Mouse (Mus musculus) yolk sac, embryonic 10.5 days (tissue): ENCODE data around the gene Rce1.
A peak's percentile ranks its signal among the peaks of the same experiment; 100 is the strongest.
"Not testable (repeated sequence)": the region's sequence is repeated elsewhere in the genome, so short reads cannot be mapped to it uniquely, and the experiment has no call there.

Experiments
- DNase-seq: peaks from one replicate; pipeline ENCODE4 v3.0.0-alpha.2; 2017; ENCODE audit warnings: low spot score

Gene Rce1

GRCm38 (mm10) chr19:4613464-4614304 lies 11.8 kb downstream of the Rce1 start:
- no peak for DNase-seq

- no peak for DNase-seq
Observed at GRCm38 (mm10) chr19:4612181-4612961, 13.1 kb downstream of the Rce1 start.

GRCm38 (mm10) chr19:4610109-4610508 lies 15.3 kb downstream of the Rce1 start:
- no peak for DNase-seq

GRCm38 (mm10) chr19:4608511-4608910 lies 16.9 kb downstream of the Rce1 start:
- no peak for DNase-seq

GRCm38 (mm10) chr19:4607406-4607805 lies 18.0 kb downstream of the Rce1 start:
- no peak for DNase-seq

GRCm38 (mm10) chr19:4605654-4606053 lies 19.8 kb downstream of the Rce1 start:
- no peak for DNase-seq

GRCm38 (mm10) chr19:4603801-4604723 lies 21.4 kb downstream of the Rce1 start:
- peak; percentile 43 for DNase-seq

GRCm38 (mm10) chr19:4602459-4602858 lies 23.0 kb downstream of the Rce1 start:
- DNase-seq: no peak

GRCm38 (mm10) chr19:4596071-4596470 lies 29.4 kb downstream of the Rce1 start:
- DNase-seq: no peak

GRCm38 (mm10) chr19:4593792-4594522 lies 31.5 kb downstream of the Rce1 start:
- peak; percentile 60 for DNase-seq

GRCm38 (mm10) chr19:4590025-4590424 lies 35.4 kb downstream of the Rce1 start:
- DNase-seq: no peak

GRCm38 (mm10) chr19:4589081-4589480 lies 36.4 kb downstream of the Rce1 start:
- DNase-seq: no peak

GRCm38 (mm10) chr19:4588430-4588829 lies 37.0 kb downstream of the Rce1 start:
- no peak for DNase-seq

GRCm38 (mm10) chr19:4587426-4587825 lies 38.0 kb downstream of the Rce1 start:
- no peak for DNase-seq

GRCm38 (mm10) chr19:4586783-4587182 lies 38.7 kb downstream of the Rce1 start:
- DNase-seq: not testable (repeated sequence)

- DNase-seq: no peak
Observed at GRCm38 (mm10) chr19:4583856-4584255, 41.6 kb downstream of the Rce1 start.

- DNase-seq: no peak
Observed at GRCm38 (mm10) chr19:4579296-4579695, 46.1 kb downstream of the Rce1 start.

- DNase-seq: no peak
Observed at GRCm38 (mm10) chr19:4578799-4579198, 46.6 kb downstream of the Rce1 start.

GRCm38 (mm10) chr19:4573241-4573640 lies 52.2 kb downstream of the Rce1 start:
- DNase-seq: no peak
